In the genomic region with DNA sequence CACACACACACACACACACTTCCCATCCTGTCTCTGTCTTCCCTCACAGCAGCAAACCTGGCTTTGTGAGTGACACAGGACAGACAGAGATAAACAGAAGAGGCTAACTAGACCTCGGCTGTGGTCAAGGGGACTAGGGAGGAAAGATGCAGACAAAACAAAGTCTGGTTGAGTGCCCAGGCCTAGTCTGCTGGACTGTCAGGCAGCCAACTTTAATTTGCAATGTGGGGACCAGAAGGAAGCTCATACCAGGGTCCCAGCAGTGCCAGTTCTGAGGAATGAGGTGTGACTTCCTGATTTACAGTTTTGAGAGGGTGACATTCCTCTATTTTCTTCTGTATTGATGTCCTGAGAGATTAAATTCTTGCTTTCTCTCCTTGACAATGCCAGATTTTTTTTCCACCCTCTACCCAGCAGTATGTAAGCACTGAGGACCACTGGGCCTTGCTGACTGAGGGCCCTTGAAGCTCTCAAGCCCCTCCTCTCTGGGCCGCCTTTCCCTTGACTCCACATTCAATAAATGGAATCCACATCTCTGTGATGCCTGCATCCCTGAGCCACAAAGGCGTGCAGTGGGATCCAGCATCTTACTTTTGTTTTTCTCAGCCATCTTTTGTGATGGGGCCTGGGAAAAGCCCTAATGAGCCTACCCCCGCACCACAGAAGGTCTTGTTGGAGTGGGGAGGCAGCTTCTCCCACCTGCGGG, we compare ENCODE assay signal across 8 mouse cellular contexts.
DNase-seq lines count a peak whose midpoint lies in the region; ATAC-seq lines count a peak whose summit lies in the region.

No protein-coding gene starts in this region.

- H3K27ac ChIP-seq in forebrain, embryonic 15.5 days (replicated peaks): peak overlapping the region; percentile 87
- H3K27ac ChIP-seq in limb, embryonic 13.5 days: peak overlapping the region; percentile 79
- H3K27ac ChIP-seq in neural tube, embryonic 14.5 days (ENCODE audit: low read depth, low read length): peak overlapping the region; percentile 53; the same call in 1 of the 2 replicates
- no peak overlapping the region for H3K27ac ChIP-seq in liver, embryonic 11.5 days (ENCODE audit: low read depth, low read length)

- DNase-seq in left cerebral cortex, postnatal 4 days: peak; percentile 47
- no peak for DNase-seq in left cerebral cortex, adult 11 months (ENCODE audit: low spot score)
- DNase-seq in liver, embryonic 11.5 days (ENCODE audit: low spot score): no peak
- DNase-seq in adrenal gland, postnatal 36 days: no peak

- no peaks in the 10 kb centered on the region for H3K27me3 ChIP-seq in forebrain, embryonic 15.5 days
- H3K27me3 ChIP-seq in limb, embryonic 13.5 days: no peaks in the 10 kb centered on the region
- no peaks in the 10 kb centered on the region for H3K27me3 ChIP-seq in neural tube, embryonic 14.5 days (ENCODE audit: control insufficient read depth, insufficient read depth, low read length)
- H3K27me3 ChIP-seq in liver, embryonic 11.5 days (replicated peaks; ENCODE audit: control insufficient read depth, insufficient read depth, low read length): no peaks in the 10 kb centered on the region

- H3K4me1 ChIP-seq in forebrain, embryonic 15.5 days: peaks cover 27% of the 10 kb centered on the region
- peaks cover 35% of the 10 kb centered on the region for H3K4me1 ChIP-seq in limb, embryonic 13.5 days
- H3K4me1 ChIP-seq in neural tube, embryonic 14.5 days (ENCODE audit: control insufficient read depth, insufficient read depth, low read length): peaks cover 6% of the 10 kb centered on the region; the same call in 1 of the 2 replicates
- no peaks in the 10 kb centered on the region; the same call in 1 of the 2 replicates for H3K4me1 ChIP-seq in liver, embryonic 11.5 days (replicated peaks; ENCODE audit: control insufficient read depth, insufficient read depth, low read length)

- H3K4me3 ChIP-seq in forebrain, embryonic 15.5 days: no peak overlapping the region
- no peak overlapping the region for H3K4me3 ChIP-seq in limb, embryonic 13.5 days
- H3K4me3 ChIP-seq in neural tube, embryonic 14.5 days (ENCODE audit: low read depth, low read length): no peak overlapping the region
- no peak overlapping the region for H3K4me3 ChIP-seq in liver, embryonic 11.5 days (ENCODE audit: low read depth, low read length)

- no peaks in the 10 kb centered on the region for H3K9me3 ChIP-seq in forebrain, embryonic 15.5 days
- H3K9me3 ChIP-seq in limb, embryonic 13.5 days: no peaks in the 10 kb centered on the region
- H3K9me3 ChIP-seq in neural tube, embryonic 14.5 days (ENCODE audit: control insufficient read depth, low read length): no peaks in the 10 kb centered on the region
- no peaks in the 10 kb centered on the region for H3K9me3 ChIP-seq in liver, embryonic 11.5 days (ENCODE audit: control insufficient read depth, low read length)

- intact Hi-C loops in left cerebral cortex, postnatal 4 days (cut with DNase I): no loop called here

- no peaks in the 10 kb centered on the region for H3K36me3 ChIP-seq in forebrain, embryonic 15.5 days
- no peaks in the 10 kb centered on the region for H3K36me3 ChIP-seq in limb, embryonic 13.5 days
- no peaks in the 10 kb centered on the region for H3K36me3 ChIP-seq in neural tube, embryonic 14.5 days (ENCODE audit: control insufficient read depth, insufficient read depth, low read length)
- no peaks in the 10 kb centered on the region for H3K36me3 ChIP-seq in liver, embryonic 11.5 days (ENCODE audit: control insufficient read depth, insufficient read depth, low read length)

- peak; percentile 75 for ATAC-seq in forebrain, embryonic 15.5 days (replicated peaks)
- ATAC-seq in limb, embryonic 13.5 days (ENCODE audit: low FRiP score, low read depth): peak; percentile 77
- ATAC-seq in neural tube, embryonic 14.5 days (ENCODE audit: low read depth): peak; percentile 82
- ATAC-seq in liver, embryonic 11.5 days (replicated peaks; ENCODE audit: low FRiP score): no peak
- ATAC-seq in granulocyte monocyte progenitor cell, adult 5-6 weeks (replicated peaks; ENCODE audit: poor library complexity, severe bottlenecking): no peak; the same call in 1 of the 2 replicates

- H3K4me2 ChIP-seq in forebrain, embryonic 15.5 days (replicated peaks): no peak overlapping the region
- H3K4me2 ChIP-seq in limb, embryonic 13.5 days (replicated peaks): peak overlapping the region; percentile 46
- H3K4me2 ChIP-seq in neural tube, embryonic 14.5 days (ENCODE audit: low read depth, low read length): no peak overlapping the region
- no peak overlapping the region for H3K4me2 ChIP-seq in liver, embryonic 11.5 days

- 4% methylated on average over 5 of the region's 5 CpGs for WGBS in forebrain, embryonic 15.5 days
- WGBS in limb, embryonic 13.5 days: 14% methylated on average over 5 of the region's 5 CpGs
- WGBS in neural tube, embryonic 14.5 days: 19% methylated on average over 5 of the region's 5 CpGs
- 37% methylated on average over 5 of the region's 5 CpGs for WGBS in liver, embryonic 11.5 days

- H3K9ac ChIP-seq in forebrain, embryonic 15.5 days (replicated peaks): peak overlapping the region; percentile 36; the same call in 1 of the 2 replicates
- H3K9ac ChIP-seq in limb, embryonic 13.5 days: no peak overlapping the region
- no peak overlapping the region for H3K9ac ChIP-seq in neural tube, embryonic 14.5 days (replicated peaks; ENCODE audit: low read depth, low read length)
- no peak overlapping the region for H3K9ac ChIP-seq in liver, embryonic 11.5 days (ENCODE audit: low read depth, low read length)

Comparison
In these comparisons a context has a peak if more than half of its experiments do, and no peak if none do; other contexts are left out.
1. ATAC-seq: peak in forebrain, embryonic 15.5 days (single experiment), limb, embryonic 13.5 days (single experiment) and neural tube, embryonic 14.5 days (single experiment); none in liver, embryonic 11.5 days (single experiment) and granulocyte monocyte progenitor cell, adult 5-6 weeks (single experiment).